26 mouse cellular contexts compared by ENCODE assay signal in genomic region chr2:167496437-167496836, GRCm38 (mm10). TPM values are rescaled to one million over a fixed set of nuclear protein-coding genes. Genes with fewer than 3 reads are reported as not detected.
A peak's percentile ranks its signal among the peaks of the same experiment; 100 is the strongest.
DNase-seq lines count a peak whose midpoint lies in the region; ATAC-seq and TF ChIP-seq lines count a peak whose summit lies in the region.
"Had no signal": no experiment of that assay in that cellular context is flagged by ENCODE, and none has a peak within 500 bp of the region (broad histone marks: within the 10 kb centered on the region; RNA-seq: fewer than 3 reads in every experiment).

No protein-coding gene starts in this region.

- no peak for TF ChIP-seq CTCF in layer of hippocampus, adult 2 months (conservative IDR thresholded peaks at IDR 0.05)

- intact Hi-C loops in gastrocnemius, postnatal 36 days (cut with DNase I): no loop called here

- peak; percentile 10; the same call in 1 of the 2 replicates for ATAC-seq in granulocyte monocyte progenitor cell, adult 5-6 weeks (replicated peaks; ENCODE audit: poor library complexity, severe bottlenecking)
- ATAC-seq: forebrain, embryonic 15.5 days; intestine, postnatal 0 days; liver, embryonic 12.5 days; Patski had no signal

- H3K36me3 ChIP-seq in hindbrain, embryonic 10.5 days: peaks cover 13% of the 10 kb centered on the region
- H3K36me3 ChIP-seq: forebrain, embryonic 15.5 days; heart, embryonic 13.5 days; hindbrain, embryonic 15.5 days; neural tube, embryonic 13.5 days had no signal

- H3K4me1 ChIP-seq in hindbrain, embryonic 10.5 days (replicated peaks): peaks cover 19% of the 10 kb centered on the region

- no peaks in the 10 kb centered on the region for H3K27me3 ChIP-seq in hindbrain, embryonic 10.5 days (ENCODE audit: insufficient read depth, poor library complexity, severe bottlenecking)
- H3K27me3 ChIP-seq: embryonic facial prominence, embryonic 13.5 days; forebrain, embryonic 15.5 days; heart, embryonic 13.5 days; hindbrain, embryonic 15.5 days; liver, embryonic 12.5 days; neural tube, embryonic 13.5 days; Patski had no signal

- WGBS in hindbrain, embryonic 10.5 days: 86% methylated on average over 7 of the region's 7 CpGs

- H3K9me3 ChIP-seq in hindbrain, embryonic 10.5 days: no peaks in the 10 kb centered on the region
- H3K9me3 ChIP-seq: embryonic facial prominence, embryonic 13.5 days; forebrain, embryonic 15.5 days; heart, embryonic 13.5 days; hindbrain, embryonic 15.5 days; limb, embryonic 10.5 days; liver, embryonic 12.5 days; neural tube, embryonic 13.5 days had no signal

- H3K4me3 ChIP-seq in layer of hippocampus, adult 2 months: no peak overlapping the region
- H3K4me3 ChIP-seq in hindbrain, embryonic 10.5 days: no peak overlapping the region
- H3K4me3 ChIP-seq: embryonic facial prominence, embryonic 13.5 days; forebrain, embryonic 15.5 days; heart, embryonic 13.5 days; hindbrain, embryonic 15.5 days; limb, embryonic 10.5 days; liver, embryonic 12.5 days; neural tube, embryonic 13.5 days had no signal

- H3K27ac ChIP-seq in layer of hippocampus, adult 2 months: peak overlapping the region; percentile 80
- H3K27ac ChIP-seq in hindbrain, embryonic 10.5 days: no peak overlapping the region
- H3K27ac ChIP-seq: embryonic facial prominence, embryonic 13.5 days; forebrain, embryonic 15.5 days; heart, embryonic 13.5 days; hindbrain, embryonic 15.5 days; kidney, postnatal 0 days; limb, embryonic 10.5 days; liver, embryonic 12.5 days; neural tube, embryonic 13.5 days; stomach, postnatal 0 days had no signal

- DNase-seq in layer of hippocampus, adult 2 months (ENCODE audit: low spot score in 2 of 2): no peak
- DNase-seq in layer of hippocampus, adult 9-10 months (ENCODE audit: low spot score): no peak
- DNase-seq in spleen, postnatal 36 days (ENCODE audit: low spot score in 2 of 2): peak; percentile 18 to 34
- DNase-seq in spleen, adult 12 weeks (ENCODE audit: low spot score): no peak
- peak; percentile 63 for DNase-seq in telencephalon, adult 2 months (ENCODE audit: low read depth, low spot score)
- DNase-seq in hindbrain, embryonic 10.5 days (ENCODE audit: low spot score): no peak
- DNase-seq in gastrocnemius, postnatal 36 days: no peak
- DNase-seq: adrenal gland, postnatal 25 days; cerebellum, adult 8-10 months; heart, adult 18-20 months; layer of hippocampus, postnatal 36 days; lung, adult 2 months; lung, postnatal 36 days; thymus, postnatal 25 days had no signal

RNA-seq across cellular contexts. Expression of gene Spata2, which starts 3.8 kb away (rescaled TPM):
- total RNA-seq in layer of hippocampus, adult 2 months (2021): 10 to 100 TPM; 80.9 to 82.4 TPM
- total RNA-seq in granulocyte monocyte progenitor cell, adult 5-6 weeks (2014; fragmentation: Nextera tagmentation): 11.5 and 24.7 TPM in 2 replicates
- 7.4 and 8.1 TPM in 2 replicates for total RNA-seq in granulocyte monocyte progenitor cell, adult 5-6 weeks (2017)
- polyA plus RNA-seq in hindbrain, embryonic 10.5 days (2016; fragmentation: Nextera tagmentation; extraction: Ambion mirVana): 20.1 and 25.1 TPM in 2 replicates
- total RNA-seq in gastrocnemius, postnatal 36 days (2021): 10 to 100 TPM; 16.6 to 17.5 TPM

RNA-seq across cellular contexts. Expression of gene Rnf114, which starts 4.0 kb away (rescaled TPM):
- 10 to 100 TPM; 50.9 to 51.6 TPM for total RNA-seq in layer of hippocampus, adult 2 months (2021)
- 39.8 and 49.3 TPM in 2 replicates for total RNA-seq in granulocyte monocyte progenitor cell, adult 5-6 weeks (2014; fragmentation: Nextera tagmentation)
- total RNA-seq in granulocyte monocyte progenitor cell, adult 5-6 weeks (2017): 24.3 and 25.7 TPM in 2 replicates
- polyA plus RNA-seq in hindbrain, embryonic 10.5 days (2016; fragmentation: Nextera tagmentation; extraction: Ambion mirVana): 137 TPM in 2 replicates
- total RNA-seq in gastrocnemius, postnatal 36 days (2021): 10 to 100 TPM; 31.8 to 32.2 TPM

RNA-seq across cellular contexts. Expression of gene Snai1, which starts 41.6 kb away (rescaled TPM):
- under 1 TPM; 0.64 to 0.82 TPM for total RNA-seq in layer of hippocampus, adult 2 months (2021)
- total RNA-seq in granulocyte monocyte progenitor cell, adult 5-6 weeks (2014; fragmentation: Nextera tagmentation): not detected in 2 replicates
- not detected in 2 replicates for total RNA-seq in granulocyte monocyte progenitor cell, adult 5-6 weeks (2017)
- polyA plus RNA-seq in hindbrain, embryonic 10.5 days (2016; fragmentation: Nextera tagmentation; extraction: Ambion mirVana): 45.3 and 45.5 TPM in 2 replicates
- total RNA-seq in gastrocnemius, postnatal 36 days (2021): under 1 TPM; 0.61 to 0.86 TPM

Comparison
In these comparisons a context has a peak if more than half of its experiments do, and no peak if none do; other contexts are left out.
1. DNase-seq: peak in spleen, postnatal 36 days (2 of 2) and telencephalon, adult 2 months (single experiment); none in layer of hippocampus, adult 2 months (0 of 2), layer of hippocampus, adult 9-10 months (single experiment), spleen, adult 12 weeks (single experiment), hindbrain, embryonic 10.5 days (single experiment) and gastrocnemius, postnatal 36 days (0 of 2).